Mouse (Mus musculus) urinary bladder, adult 18-20 months (tissue): ENCODE measurements around the gene Timm8a2.

Experiments used
- DNase-seq, 2 experiments: peaks; one replicate each; pipeline ENCODE4 v3.0.0; 2022; ENCODE audit warnings: low spot score in 2 of 2, mixed read lengths in 2 of 2

The Timm8a2 gene

GRCm38 (mm10) chr14:122034451-122034850 lies at the start of gene Timm8a2:
Gene Timm8a2, plus strand, starts transcription at chr14:122034674.
- DNase-seq, result no peak

GRCm38 (mm10) chr14:121985477-121985876 lies 49.0 kb upstream of the Timm8a2 start:
- DNase-seq, result no peak

GRCm38 (mm10) chr14:121986028-121986427 lies 48.4 kb upstream of the Timm8a2 start:
- DNase-seq, result no peak

- no peak for DNase-seq
Measured at GRCm38 (mm10) chr14:121987287-121987686, 47.2 kb upstream of the Timm8a2 start.

DNA sequence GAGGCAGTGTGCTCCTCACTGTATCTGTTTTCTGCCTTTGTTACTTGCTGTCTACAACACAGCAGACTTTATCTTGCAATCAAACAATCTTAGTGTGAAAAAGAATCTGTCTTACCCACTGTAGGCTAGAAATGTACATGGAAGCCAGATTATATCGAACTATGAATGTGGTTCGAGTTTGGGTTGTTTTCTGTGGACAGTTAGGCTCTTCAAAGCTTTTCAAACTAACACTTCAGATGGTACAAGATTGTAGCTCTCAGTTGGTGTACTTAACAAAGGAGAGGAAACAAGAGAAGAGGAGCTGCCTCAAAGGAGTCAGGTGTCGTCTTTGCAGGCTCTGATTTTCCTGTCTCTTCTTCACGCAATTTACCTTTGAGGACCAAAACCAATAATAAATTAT lies 46.8 kb upstream of the Timm8a2 start:
- no peak for DNase-seq

DNA sequence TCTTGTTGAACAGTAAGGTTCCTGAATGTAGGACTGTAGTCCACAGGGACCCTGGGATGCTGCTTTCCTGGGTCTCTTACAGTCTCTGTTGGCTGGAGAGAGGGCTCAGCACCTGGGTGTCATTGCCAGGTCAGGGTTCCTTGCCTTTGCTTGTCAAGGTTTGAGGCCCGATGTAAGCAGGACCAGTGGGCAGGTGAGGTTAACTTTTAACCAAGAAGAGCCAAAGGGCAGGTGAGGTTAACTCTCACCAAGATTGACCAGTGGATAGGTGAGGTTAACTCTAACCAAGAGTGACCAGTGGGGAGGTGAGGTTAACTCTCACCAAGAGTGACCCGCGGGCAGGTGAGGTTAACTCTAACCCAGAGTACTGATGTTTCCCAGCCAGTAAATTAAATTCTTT lies 45.1 kb upstream of the Timm8a2 start:
- DNase-seq, result no peak

GRCm38 (mm10) chr14:121989869-121990268 lies 44.6 kb upstream of the Timm8a2 start:
- no peak for DNase-seq

GRCm38 (mm10) chr14:121990897-121991296 lies 43.6 kb upstream of the Timm8a2 start:
- no peak for DNase-seq

GRCm38 (mm10) chr14:121991921-121992320 lies 42.6 kb upstream of the Timm8a2 start:
- no peak for DNase-seq

GRCm38 (mm10) chr14:121992395-121993280 lies 41.8 kb upstream of the Timm8a2 start:
- no peak for DNase-seq

DNA sequence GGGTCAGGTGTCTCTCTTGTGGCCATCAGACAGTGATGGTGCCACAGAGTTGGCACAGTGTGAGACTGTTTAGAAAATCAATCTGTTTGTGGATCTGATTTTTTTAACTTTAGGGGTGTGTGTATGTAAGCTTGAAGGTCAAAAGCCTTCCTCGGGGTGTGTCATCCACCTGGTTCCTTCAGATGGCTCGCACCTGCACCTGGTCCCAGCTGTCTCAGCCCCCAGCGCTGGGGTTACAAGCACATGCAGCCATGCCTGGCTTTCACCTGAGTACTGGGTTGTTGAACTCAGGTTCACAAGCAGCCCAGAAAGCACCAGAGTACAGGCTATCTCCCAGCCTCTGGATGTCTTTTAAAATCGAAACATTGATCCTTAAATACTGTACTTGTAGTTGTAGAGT lies 40.9 kb upstream of the Timm8a2 start:
- no peak for DNase-seq

DNA sequence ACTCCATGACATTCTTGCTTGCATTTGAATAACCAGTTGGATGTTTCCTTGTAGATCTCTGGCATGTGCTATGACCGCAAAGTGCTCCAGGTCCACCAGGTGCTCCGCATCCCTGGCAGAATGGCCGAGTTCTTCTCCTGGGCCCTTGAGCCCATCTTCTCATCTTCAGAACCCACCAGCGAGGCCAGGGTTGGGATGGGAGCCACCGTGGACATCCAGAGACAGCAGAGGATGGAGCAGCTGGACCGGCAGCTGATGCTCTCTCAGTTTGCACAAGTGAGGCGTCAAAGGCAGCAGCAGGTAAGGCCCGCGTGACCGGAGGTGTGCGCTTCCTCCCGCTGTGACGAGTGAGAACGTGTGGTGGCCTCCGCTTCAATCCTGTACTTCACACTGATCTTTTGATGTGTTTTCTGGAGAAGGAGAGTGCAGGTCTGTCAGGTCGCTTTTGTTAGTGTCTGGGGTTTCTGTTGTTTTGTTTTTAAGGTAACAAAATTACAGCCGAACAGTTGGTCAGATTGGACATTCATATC lies 40.2 kb upstream of the Timm8a2 start:
- DNase-seq, result no peak

GRCm38 (mm10) chr14:121994846-121995556 lies 39.5 kb upstream of the Timm8a2 start:
- no peak for DNase-seq

DNA sequence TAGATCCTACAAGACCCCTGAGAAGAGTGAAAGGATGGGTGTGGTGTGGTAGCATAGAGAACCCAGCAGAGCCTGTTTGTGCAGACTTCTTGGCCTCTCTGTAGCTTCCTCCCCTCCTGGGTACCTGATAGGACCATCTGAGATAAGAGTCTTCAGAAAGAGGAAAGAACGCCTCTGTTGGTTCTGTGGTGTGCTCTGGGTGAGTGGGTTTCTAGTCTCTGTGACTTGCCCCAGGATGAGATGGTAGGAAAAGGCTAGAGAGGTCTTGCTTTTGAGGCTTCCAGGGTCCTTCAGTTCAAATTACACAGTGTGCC lies 39.0 kb upstream of the Timm8a2 start:
- no peak for DNase-seq

DNA sequence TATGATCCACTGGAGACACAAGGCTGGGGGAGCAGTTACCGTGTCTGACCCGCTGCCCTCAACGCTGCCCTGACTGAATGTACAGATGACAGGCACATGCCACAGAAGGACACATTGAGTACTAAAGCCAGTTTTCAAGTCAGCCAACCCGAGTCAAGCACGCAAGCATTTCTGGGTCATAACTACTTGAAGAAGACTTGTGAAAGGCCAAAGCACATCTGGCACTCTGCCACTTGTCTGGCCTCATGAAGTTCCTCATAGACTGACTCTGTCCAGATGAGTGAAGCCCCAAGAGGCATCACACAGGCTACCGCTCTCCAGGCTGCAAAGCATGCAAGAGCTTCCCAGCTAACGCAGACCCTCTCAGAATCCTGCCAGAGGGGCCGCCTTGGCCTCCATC lies 37.7 kb upstream of the Timm8a2 start:
- no peak for DNase-seq

GRCm38 (mm10) chr14:121999455-121999854 lies 35.0 kb upstream of the Timm8a2 start:
- no peak for DNase-seq

GRCm38 (mm10) chr14:122000346-122001105 lies 33.9 kb upstream of the Timm8a2 start:
- no peak for DNase-seq

GRCm38 (mm10) chr14:122002224-122002623 lies 32.2 kb upstream of the Timm8a2 start:
- no peak for DNase-seq

DNA sequence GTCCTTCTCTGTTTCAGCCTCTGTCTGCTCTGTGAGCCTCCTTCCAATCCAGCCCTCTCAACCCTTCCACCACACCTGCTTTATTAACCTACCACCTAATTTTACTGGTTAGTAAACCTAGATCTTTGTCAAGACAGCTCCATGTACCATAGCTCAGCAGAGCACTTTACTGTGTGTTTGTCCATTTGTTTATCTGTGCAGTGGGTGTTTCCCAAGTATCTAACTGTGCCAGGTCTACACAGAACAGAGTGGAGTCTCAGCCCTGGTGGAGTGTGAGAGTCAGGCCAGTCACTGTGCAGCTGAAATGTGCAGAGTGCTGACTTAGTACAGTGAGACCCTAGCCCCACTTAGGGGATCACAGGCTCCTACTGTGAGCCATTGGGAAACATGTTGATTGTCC lies 30.7 kb upstream of the Timm8a2 start:
- DNase-seq, result no peak

DNA sequence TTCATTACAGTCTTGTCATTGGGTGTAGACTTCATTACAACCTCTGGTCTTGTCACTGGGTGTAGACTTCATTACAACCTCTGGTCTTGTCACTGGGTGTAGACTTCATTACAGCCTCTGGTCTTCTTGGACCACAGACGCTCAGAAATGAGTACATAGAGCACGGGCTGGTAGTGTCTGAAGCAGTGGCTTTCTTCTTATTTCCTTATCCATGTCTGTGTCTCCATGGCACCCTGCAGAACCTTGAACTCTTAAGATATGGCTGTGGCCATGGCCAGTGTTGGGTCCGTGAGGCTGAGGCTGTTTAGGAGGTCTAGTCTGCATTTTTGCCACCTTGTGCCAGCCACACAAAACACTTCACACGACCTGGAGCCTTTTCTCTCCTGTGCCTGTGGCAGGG lies 26.2 kb upstream of the Timm8a2 start:
- DNase-seq, result no peak

DNA sequence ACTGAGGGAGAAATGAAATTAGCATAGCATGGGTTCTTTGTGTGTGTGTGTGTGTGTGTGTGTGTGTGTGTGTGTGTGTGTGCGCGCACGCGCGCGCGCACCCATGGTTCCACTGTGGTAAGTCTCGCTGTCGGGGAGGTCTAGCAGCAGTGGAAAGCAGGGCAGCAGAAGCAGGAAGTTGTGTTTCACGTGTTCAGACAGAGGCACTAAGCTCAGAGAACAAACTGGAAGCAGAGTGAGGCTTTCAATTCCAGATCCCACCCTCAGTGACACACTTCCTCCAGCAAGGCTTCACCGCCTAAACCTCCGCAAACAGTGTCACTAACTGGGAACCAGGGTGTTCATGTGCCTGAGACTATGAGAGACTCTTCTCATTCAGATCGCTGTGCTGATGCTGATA lies 25.0 kb upstream of the Timm8a2 start:
- peak in 1 of 2 experiments; percentile 6 for DNase-seq

DNA sequence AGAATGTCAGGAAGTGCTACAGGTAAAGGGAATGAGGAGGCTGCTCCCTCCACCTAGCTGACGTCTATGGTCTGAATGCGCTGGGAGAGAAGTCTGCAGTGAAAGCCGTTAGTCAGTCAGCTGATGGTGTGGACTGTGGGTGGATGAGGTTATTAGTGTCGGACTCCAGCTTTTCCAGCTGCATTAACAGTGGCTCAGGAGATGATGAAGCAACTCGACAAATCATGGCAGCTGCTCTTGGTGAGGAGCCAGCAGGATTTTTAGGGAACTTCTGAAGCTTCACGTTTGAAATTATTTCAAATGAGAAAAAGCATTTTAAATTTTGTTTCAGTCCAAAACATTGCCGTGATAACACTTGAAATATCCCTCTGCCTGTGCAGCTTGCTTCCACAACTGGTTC lies 24.2 kb upstream of the Timm8a2 start:
- no peak for DNase-seq
